Comparison of ENCODE assay signal across 8 mouse cellular contexts in the genomic region with DNA sequence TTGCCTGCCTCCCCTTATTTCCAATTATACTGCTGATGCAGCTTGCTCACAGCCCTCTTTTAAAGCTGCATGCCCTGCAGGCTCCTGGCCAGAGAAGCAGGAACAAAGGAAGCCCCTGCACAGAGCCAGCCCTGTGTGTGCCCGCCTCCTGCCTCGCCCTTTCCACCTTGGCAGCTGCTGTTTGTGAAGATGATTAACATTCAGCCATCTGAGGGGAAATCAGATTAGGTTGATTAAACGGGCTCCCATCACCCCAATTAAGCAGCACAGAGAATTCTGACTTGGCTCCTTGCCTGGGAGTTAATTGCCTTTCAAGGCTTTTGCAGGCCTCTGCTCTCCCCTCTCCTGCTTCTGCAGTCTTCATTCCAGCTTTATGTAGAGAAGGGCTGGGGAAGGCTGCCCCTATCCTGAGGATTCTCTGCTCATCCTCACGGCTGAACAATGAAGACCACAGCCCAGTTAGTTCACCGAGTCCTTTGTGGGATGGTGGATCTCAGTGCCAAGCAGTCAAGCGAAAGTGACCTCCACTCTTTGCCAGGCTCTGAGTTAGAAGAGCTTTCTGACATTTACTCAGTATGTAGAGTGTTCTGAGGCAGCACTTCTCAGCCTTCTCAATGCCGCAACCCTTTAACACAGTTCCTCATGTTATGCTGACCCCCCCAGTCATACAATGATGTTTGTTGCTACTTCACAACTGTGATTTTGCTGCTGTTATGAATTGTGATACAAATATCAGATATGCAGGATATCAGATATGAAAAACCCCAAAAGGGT. TPM values are rescaled to one million over a fixed set of nuclear protein-coding genes. Genes with fewer than 3 reads are reported as not detected.
A peak's percentile ranks its signal among the peaks of the same experiment; 100 is the strongest.
DNase-seq lines count a peak whose midpoint lies in the region; ATAC-seq and TF ChIP-seq lines count a peak whose summit lies in the region.

No protein-coding gene starts in this region.

- H3K9me3 ChIP-seq in lung, embryonic 14.5 days (ENCODE audit: low read depth, low read length), result no peaks in the 10 kb centered on the region
- no peaks in the 10 kb centered on the region for H3K9me3 ChIP-seq in midbrain, embryonic 15.5 days

- DNase-seq in lung, embryonic 14.5 days, result peak; percentile 65
- no peak for DNase-seq in lung, adult 18-20 months
- DNase-seq in frontal cortex, postnatal 14 days (ENCODE audit: low spot score in 2 of 2), result peak; percentile 17 to 27
- DNase-seq in layer of hippocampus, adult 11-12 months (ENCODE audit: low spot score), result peak; percentile 57
- DNase-seq in thymus, adult 2 months, result no peak
- no peak for DNase-seq in urinary bladder, postnatal 10 days (ENCODE audit: low spot score)
- no peak for DNase-seq in urinary bladder, adult 18-20 months (ENCODE audit: low spot score in 2 of 2)

- no peak overlapping the region for H3K27ac ChIP-seq in lung, embryonic 14.5 days (ENCODE audit: low read depth)
- H3K27ac ChIP-seq in midbrain, embryonic 15.5 days, result peak overlapping the region; percentile 86
- H3K27ac ChIP-seq in thymus, adult 2 months (ENCODE audit: control insufficient read depth, insufficient read depth, low read length), result no peak overlapping the region

- no peaks in the 10 kb centered on the region for H3K4me1 ChIP-seq in lung, embryonic 14.5 days (ENCODE audit: insufficient read depth)
- peaks cover 12% of the 10 kb centered on the region for H3K4me1 ChIP-seq in midbrain, embryonic 15.5 days
- H3K4me1 ChIP-seq in thymus, adult 2 months (replicated peaks; ENCODE audit: control insufficient read depth, insufficient read depth, low read length), result no peaks in the 10 kb centered on the region

- no peak for TF ChIP-seq CTCF in lung, embryonic 14.5 days (IDR thresholded peaks at IDR 0.05; ENCODE audit: low read depth)
- TF ChIP-seq CTCF in thymus, adult 2 months (IDR thresholded peaks at IDR 0.05; ENCODE audit: borderline replicate concordance, control insufficient read depth, extremely low read depth, insufficient read depth, low read length, poor library complexity), result no peak

- TF ChIP-seq POLR2A in thymus, adult 2 months (IDR thresholded peaks at IDR 0.05; ENCODE audit: control insufficient read depth, extremely low read depth, insufficient read depth, low read length, poor library complexity), result no peak

- H3K4me2 ChIP-seq in lung, embryonic 14.5 days, result no peak overlapping the region
- H3K4me2 ChIP-seq in midbrain, embryonic 15.5 days, result no peak overlapping the region

- no peak overlapping the region for H3K9ac ChIP-seq in lung, embryonic 14.5 days
- H3K9ac ChIP-seq in midbrain, embryonic 15.5 days, result no peak overlapping the region

- 44% methylated on average over 7 of the region's 7 CpGs for WGBS in lung, embryonic 14.5 days
- 22% methylated on average over 7 of the region's 7 CpGs for WGBS in midbrain, embryonic 15.5 days
- WGBS in thymus, adult 2 months, result 69% methylated on average over 7 of the region's 7 CpGs

- no peak overlapping the region for H3K4me3 ChIP-seq in lung, embryonic 14.5 days (ENCODE audit: low read depth, low read length)
- H3K4me3 ChIP-seq in midbrain, embryonic 15.5 days, result no peak overlapping the region
- no peak overlapping the region for H3K4me3 ChIP-seq in thymus, adult 2 months (ENCODE audit: control insufficient read depth, insufficient read depth, low read length)

- H3K36me3 ChIP-seq in lung, embryonic 14.5 days (ENCODE audit: insufficient read depth), result no peaks in the 10 kb centered on the region
- no peaks in the 10 kb centered on the region for H3K36me3 ChIP-seq in midbrain, embryonic 15.5 days (replicated peaks)
- no peaks in the 10 kb centered on the region for H3K36me3 ChIP-seq in thymus, adult 2 months (ENCODE audit: control insufficient read depth, insufficient read depth, low read length)

- H3K27me3 ChIP-seq in lung, embryonic 14.5 days (ENCODE audit: insufficient read depth, low read length), result no peaks in the 10 kb centered on the region
- H3K27me3 ChIP-seq in midbrain, embryonic 15.5 days (replicated peaks), result no peaks in the 10 kb centered on the region
- H3K27me3 ChIP-seq in thymus, adult 2 months (ENCODE audit: control insufficient read depth, insufficient read depth, low read length), result no peaks in the 10 kb centered on the region

- ATAC-seq in lung, embryonic 14.5 days (ENCODE audit: insufficient read depth), result no peak
- ATAC-seq in midbrain, embryonic 15.5 days (replicated peaks), result peak; percentile 90

RNA-seq across cellular contexts. Expression of a gene that starts 2.9 kb away (rescaled TPM):
- polyA plus RNA-seq in lung, embryonic 14.5 days (2014; fragmentation: Nextera tagmentation; extraction: Ambion mirVana), result 0.22 TPM in 1 of 2 replicates, not detected in the other
- polyA plus RNA-seq in midbrain, embryonic 15.5 days (2015; fragmentation: Nextera tagmentation; extraction: Ambion mirVana), result 0.19 and 0.26 TPM in 2 replicates
- polyA plus RNA-seq in thymus, adult 2 months (2012; rRNA removed), result 1.8 and 2.0 TPM in 2 replicates

RNA-seq across cellular contexts. Expression of a gene that starts 26.1 kb away (rescaled TPM):
- polyA plus RNA-seq in lung, embryonic 14.5 days (2014; fragmentation: Nextera tagmentation; extraction: Ambion mirVana), result 44.7 and 53.0 TPM in 2 replicates
- 40.4 and 42.8 TPM in 2 replicates for polyA plus RNA-seq in midbrain, embryonic 15.5 days (2015; fragmentation: Nextera tagmentation; extraction: Ambion mirVana)
- polyA plus RNA-seq in thymus, adult 2 months (2012; rRNA removed), result 10.1 and 11.8 TPM in 2 replicates

Comparison
In these comparisons a context has a peak if more than half of its experiments do, and no peak if none do; other contexts are left out.
1. DNase-seq: peak in lung, embryonic 14.5 days (single experiment), frontal cortex, postnatal 14 days (2 of 2) and layer of hippocampus, adult 11-12 months (single experiment); none in lung, adult 18-20 months (0 of 2), thymus, adult 2 months (single experiment), urinary bladder, postnatal 10 days (single experiment) and urinary bladder, adult 18-20 months (0 of 2).